Mouse (Mus musculus) testis, adult 2 months (tissue): ENCODE measurements around the gene Col2a1.

ENCODE experiments used
- CTCF ChIP-seq: fragments of 200-500 bp; IDR thresholded peaks from 2 replicates; pipeline ENCODE4 v1.5.1; 2012; ENCODE audit warnings: low read depth, mild to moderate bottlenecking, inconsistent platforms, low read length, moderate library complexity; ENCODE audit not compliant: control insufficient read depth, insufficient read depth, insufficient replicate concordance
- POLR2A ChIP-seq: fragments of 200-500 bp; IDR thresholded peaks from 2 replicates; pipeline ENCODE4 v1.6.1; 2012; ENCODE audit warnings: low read depth, mild to moderate bottlenecking, inconsistent platforms, low read length, moderate library complexity; ENCODE audit not compliant: control insufficient read depth

DNA sequence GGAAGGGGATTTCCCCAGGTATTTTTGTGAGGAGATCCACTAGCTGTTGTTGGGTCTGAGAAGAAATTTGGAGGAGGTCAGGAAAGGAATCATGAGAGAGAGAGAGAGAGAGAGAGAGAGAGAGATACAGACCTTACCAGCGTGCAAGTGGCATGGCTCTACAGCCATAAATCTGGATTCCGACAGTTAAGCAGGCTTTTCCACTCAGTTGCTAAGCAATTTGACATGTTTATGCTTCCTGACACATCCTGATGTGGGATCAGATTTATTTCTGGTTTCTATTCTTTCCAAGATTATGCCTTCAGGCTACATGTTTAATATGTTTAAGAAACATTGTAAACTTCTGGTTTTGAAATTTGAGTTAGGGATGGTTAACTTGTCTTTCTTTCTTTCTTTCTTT is 17.4 kb upstream of the Col2a1 start:
- TF ChIP-seq POLR2A (no peak), CTCF (no peak)
